Mouse (Mus musculus) MEL (cell line): ENCODE data around the gene Fgfr2. TPM values are rescaled to one million over a fixed set of nuclear protein-coding genes. Genes with fewer than 3 reads are reported as not detected.

Source experiments
- DNase-seq: peaks from one replicate; pipeline ENCODE4 v3.0.0; 2011; ENCODE audit warnings: low read depth, low spot score
- H3K27ac ChIP-seq: 2 replicates; pipeline ENCODE4 v1.5.1; 2012; ENCODE audit warnings: low read depth, mild to moderate bottlenecking, control low read depth, low read length, moderate library complexity; ENCODE audit not compliant: control insufficient read depth
- H3K27me3 ChIP-seq, 2 experiments: fragments of 150-350 bp in 1 of 2; sonication (generic) in 1 of 2; 2 replicates each; pipeline ENCODE4 v1.6.1; 2012; ENCODE audit warnings: low read length in 2 of 2, mild to moderate bottlenecking in 2 of 2, improper control_type of control experiment in 1 of 2, moderate library complexity in 1 of 2; ENCODE audit not compliant: insufficient read depth in 2 of 2, control insufficient read depth in 1 of 2
- H3K36me3 ChIP-seq, 2 experiments: 2 replicates each; pipeline ENCODE4 v1.6.1; 2012 to 2014; ENCODE audit warnings: low read length in 2 of 2, improper control_type of control experiment in 1 of 2, inconsistent platforms in 1 of 2, mild to moderate bottlenecking in 1 of 2; ENCODE audit not compliant: insufficient read depth in 2 of 2, control insufficient read depth in 1 of 2
- H3K4me1 ChIP-seq, 2 experiments: fragments of 150-350 bp in 1 of 2; sonication (generic) in 1 of 2; 2 replicates each; pipeline ENCODE4 v1.6.1; 2012; ENCODE audit warnings: low read length in 2 of 2, improper control_type of control experiment in 1 of 2, mild to moderate bottlenecking in 1 of 2; ENCODE audit not compliant: insufficient read depth in 2 of 2, control insufficient read depth in 1 of 2
- H3K4me3 ChIP-seq, 2 experiments: fragments of 150-350 bp in 1 of 2; sonication (generic) in 1 of 2; 2 replicates each; pipeline ENCODE4 v1.5.1; 2012; ENCODE audit warnings: low read depth in 2 of 2, low read length in 2 of 2, mild to moderate bottlenecking in 2 of 2, moderate library complexity in 2 of 2, control low read depth in 1 of 2, improper control_type of control experiment in 1 of 2; ENCODE audit not compliant: control insufficient read depth in 1 of 2, insufficient read depth in 1 of 2
- H3K79me2 ChIP-seq: 2 replicates; pipeline ENCODE4 v1.6.1; 2012; ENCODE audit warnings: mild to moderate bottlenecking, low read length, moderate library complexity; ENCODE audit not compliant: control insufficient read depth, poor library complexity, insufficient read depth
- H3K9ac ChIP-seq: 2 replicates; pipeline ENCODE4 v1.6.1; 2012; ENCODE audit warnings: low read depth, mild to moderate bottlenecking, control low read depth, low read length, moderate library complexity; ENCODE audit not compliant: control insufficient read depth, poor library complexity, severe bottlenecking
- H3K9me3 ChIP-seq: fragments of 150-350 bp; sonication (generic); replicated peaks from 2 replicates; pipeline ENCODE4 v1.6.1; 2012; ENCODE audit warnings: mild to moderate bottlenecking, low read length, improper control_type of control experiment, moderate library complexity; ENCODE audit not compliant: insufficient read depth
- BHLHE40 ChIP-seq: IDR thresholded peaks from 2 replicates; pipeline ENCODE4 v1.6.1; 2012; ENCODE audit warnings: low read depth, mild to moderate bottlenecking, inconsistent platforms, low read length, improper control_type of control experiment, borderline replicate concordance
- CHD2 ChIP-seq: IDR thresholded peaks from 2 replicates; pipeline ENCODE4 v1.6.1; 2011; ENCODE audit warnings: low read length, improper control_type of control experiment
- CTCF ChIP-seq, 3 experiments: IDR thresholded peaks in 2 of 3; conservative IDR thresholded peaks in 1 of 3; 2 replicates each; pipeline ENCODE4 v1.5.1; 2011 to 2012; ENCODE audit warnings: low read length in 3 of 3, low read depth in 2 of 3, mild to moderate bottlenecking in 2 of 3, improper control_type of control experiment in 1 of 3, inconsistent platforms in 1 of 3, mixed read lengths in 1 of 3, moderate library complexity in 1 of 3; ENCODE audit not compliant: control insufficient read depth in 1 of 3, insufficient read depth in 1 of 3, poor library complexity in 1 of 3, severe bottlenecking in 1 of 3
- ELF1 ChIP-seq: IDR thresholded peaks from 2 replicates; pipeline ENCODE4 v1.6.1; 2014; ENCODE audit warnings: low read depth, mild to moderate bottlenecking, inconsistent platforms, low read length, improper control_type of control experiment, moderate library complexity
- EP300 ChIP-seq, 2 experiments: IDR thresholded peaks; 2 replicates each; pipeline ENCODE4 v1.6.1; 2011; ENCODE audit warnings: improper control_type of control experiment in 2 of 2, low read length in 2 of 2, low read depth in 1 of 2, mild to moderate bottlenecking in 1 of 2
- GATA1 ChIP-seq: IDR thresholded peaks from 2 replicates; pipeline ENCODE4 v1.6.1; 2011; ENCODE audit warnings: low read depth, low read length, improper control_type of control experiment
- HCFC1 ChIP-seq: IDR thresholded peaks from 2 replicates; pipeline ENCODE4 v1.6.1; 2012; ENCODE audit warnings: low read depth, mild to moderate bottlenecking, inconsistent platforms, low read length, improper control_type of control experiment, moderate library complexity
- KAT2A ChIP-seq: conservative IDR thresholded peaks from 2 replicates; pipeline ENCODE4 v1.6.1; 2012; ENCODE audit warnings: low read depth, low read length, improper control_type of control experiment, inconsistent platforms
- MAFK ChIP-seq: IDR thresholded peaks from 2 replicates; pipeline ENCODE4 v1.6.1; 2011; ENCODE audit warnings: low read depth, mild to moderate bottlenecking, low read length, improper control_type of control experiment, borderline replicate concordance
- MAX ChIP-seq: IDR thresholded peaks from 2 replicates; pipeline ENCODE4 v1.6.1; 2011; ENCODE audit warnings: low read length, improper control_type of control experiment
- MAZ ChIP-seq: IDR thresholded peaks from 2 replicates; pipeline ENCODE4 v1.6.1; 2012; ENCODE audit warnings: low read depth, mild to moderate bottlenecking, inconsistent platforms, low read length, improper control_type of control experiment
- NRF1 ChIP-seq: IDR thresholded peaks from 2 replicates; pipeline ENCODE4 v1.6.1; 2014; ENCODE audit warnings: low read depth, mild to moderate bottlenecking, inconsistent platforms, low read length, improper control_type of control experiment, moderate library complexity; ENCODE audit not compliant: poor library complexity, insufficient read depth, severe bottlenecking
- POLR2AphosphoS5 ChIP-seq: IDR thresholded peaks from 2 replicates; pipeline ENCODE4 v1.6.1; 2012; ENCODE audit warnings: low read depth, borderline replicate concordance, mild to moderate bottlenecking, inconsistent platforms, low read length, moderate library complexity, mixed read lengths
- RCOR1 ChIP-seq: IDR thresholded peaks from 2 replicates; pipeline ENCODE4 v1.6.1; 2012; ENCODE audit warnings: low read depth, mild to moderate bottlenecking, inconsistent platforms, low read length, improper control_type of control experiment
- SMC3 ChIP-seq: IDR thresholded peaks from 2 replicates; pipeline ENCODE4 v1.6.1; 2011; ENCODE audit warnings: low read depth, low read length, improper control_type of control experiment
- USF1 ChIP-seq: IDR thresholded peaks from 2 replicates; pipeline ENCODE4 v1.6.1; 2014; ENCODE audit warnings: low read depth, mild to moderate bottlenecking, inconsistent platforms, low read length, improper control_type of control experiment, moderate library complexity
- ZMIZ1 ChIP-seq: IDR thresholded peaks from 2 replicates; pipeline ENCODE4 v1.6.1; 2012; ENCODE audit warnings: low read depth, mild to moderate bottlenecking, inconsistent platforms, low read length, improper control_type of control experiment, moderate library complexity
- ZNF384 ChIP-seq: IDR thresholded peaks from 2 replicates; pipeline ENCODE4 v1.6.1; 2012; ENCODE audit warnings: low read depth, mild to moderate bottlenecking, inconsistent platforms, low read length, improper control_type of control experiment
- polyA plus RNA-seq, 2 experiments: library from polyadenylated mRNA; stranded (reverse) in 1 of 2; unstranded in 1 of 2; fragments of >175 nt in 1 of 2; fragments of >200 nt in 1 of 2; gene quantifications; 2 replicates each; pipeline versions ENCODE4 v1.2.1 to v1.2.4; 2012; ENCODE audit warnings: low replicate concordance in 2 of 2, low read depth in 1 of 2; ENCODE audit not compliant: insufficient read length in 2 of 2, insufficient read depth in 1 of 2, missing spikeins in 1 of 2
- total RNA-seq: library from RNA; depleted of rRNA; stranded (reverse); fragments of 300-350 nt; gene quantifications from 2 replicates; pipeline ENCODE4 v1.2.3, GENCODE M21; 2012

Fgfr2 gene
- total and polyA plus RNA-seq, 3 experiments, result not detected

GRCm38 (mm10) chr7:132551351-132552126, 571.6 kb downstream of the Fgfr2 start (continued):
- TF ChIP-seq MAZ (peak; percentile 43; the same call in 1 of the 2 replicates), SMC3 (peak; percentile 93), NRF1 (peak; percentile 91), RCOR1 (0 out of 2 replicates have a peak, but pooled peaks have one; percentile 20)

- Histone ChIP-seq H3K27ac (no peak overlapping the region), H3K4me1 (peaks cover 0 to 8% of the 10 kb centered on the region in 2 experiments; a peak in 2 of 4 replicates), H3K36me3 (peaks cover 0 to 4% of the 10 kb centered on the region in 2 experiments; a peak in 2 of 4 replicates), H3K79me2 (no peaks in the 10 kb centered on the region), H3K9ac (no peak overlapping the region), H3K4me3 (no peak overlapping the region), H3K9me3 (no peaks in the 10 kb centered on the region), H3K27me3 (0 out of 4 replicates have a peak, but pooled peaks cover 0 to 1% of the 10 kb centered on the region in 2 experiments)
- TF ChIP-seq EP300 (IDR thresholded peaks at IDR 0.05; ENCODE audit: low read depth in 1 of 2, low read length in 2 of 2) (no peak), RCOR1 (no peak), MAX (no peak), GATA1 (no peak), KAT2A (no peak), BHLHE40 (no peak), USF1 (no peak), HCFC1 (no peak), ZNF384 (no peak), POLR2AphosphoS5 (no peak), ZMIZ1 (no peak), CHD2 (no peak), ELF1 (no peak), MAFK (no peak), CTCF (IDR thresholded peaks at IDR 0.05 in 2 of 3, conservative IDR thresholded peaks at IDR 0.05 in 1 of 3; ENCODE audit: control insufficient read depth in 1 of 3, insufficient read depth in 1 of 3, low read depth in 2 of 3, low read length in 3 of 3, poor library complexity in 1 of 3, severe bottlenecking in 1 of 3) (no peak)
- no peak for DNase-seq
These were observed 576.0 kb downstream of the Fgfr2 start for GRCm38 (mm10) chr7:132547126-132547525.
